Mouse (Mus musculus): ENCODE data around the gene Alk. TPM values are rescaled to one million over a fixed set of nuclear protein-coding genes. Genes with fewer than 3 reads are reported as not detected.

Gene Alk
- polyA plus RNA-seq, 1 experiment: not detected

DNA sequence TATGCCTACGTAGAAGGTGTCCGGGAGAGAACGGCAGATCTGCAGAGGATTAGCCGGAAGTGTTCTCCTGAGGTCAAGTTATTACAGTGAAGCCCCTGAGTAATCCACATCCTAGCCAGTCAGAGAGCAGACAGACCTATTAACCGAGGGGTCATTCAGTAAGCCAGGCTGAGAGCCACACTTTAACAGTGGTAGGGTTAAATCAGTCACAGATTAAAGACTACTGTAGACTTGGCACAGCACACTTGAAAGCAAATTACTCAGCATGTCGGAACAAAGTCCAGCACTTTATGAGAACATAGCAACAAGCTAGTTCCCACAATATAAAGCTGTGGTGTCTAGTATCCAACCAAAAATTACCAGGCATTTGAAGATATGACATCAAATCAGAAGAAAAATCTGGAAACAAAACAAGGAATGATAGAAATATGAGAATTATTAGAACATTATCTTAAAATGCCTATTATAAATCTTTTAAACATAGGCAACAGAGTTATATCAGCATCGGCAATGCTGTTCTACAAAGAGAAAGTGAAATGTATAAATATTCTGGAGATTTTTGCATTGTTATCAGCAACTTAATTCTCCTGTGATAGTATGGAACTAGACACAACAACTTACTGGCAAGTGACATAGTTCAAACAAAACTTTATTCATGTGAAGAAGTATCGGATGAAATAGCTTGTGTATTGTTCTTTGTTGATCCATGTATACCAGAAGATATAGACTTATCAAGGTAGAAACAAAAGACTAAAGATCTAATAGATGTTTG, 472.1 kb downstream of the Alk start:
- no peak overlapping the region for H3K27ac ChIP-seq (ENCODE audit: insufficient read depth, low read depth, low read length)
- WGBS: 82% methylated on average over 8 of the region's 8 CpGs
- no peak for TF ChIP-seq CTCF (IDR thresholded peaks at IDR 0.05; ENCODE audit: insufficient read depth, low read depth, low read length)

DNA sequence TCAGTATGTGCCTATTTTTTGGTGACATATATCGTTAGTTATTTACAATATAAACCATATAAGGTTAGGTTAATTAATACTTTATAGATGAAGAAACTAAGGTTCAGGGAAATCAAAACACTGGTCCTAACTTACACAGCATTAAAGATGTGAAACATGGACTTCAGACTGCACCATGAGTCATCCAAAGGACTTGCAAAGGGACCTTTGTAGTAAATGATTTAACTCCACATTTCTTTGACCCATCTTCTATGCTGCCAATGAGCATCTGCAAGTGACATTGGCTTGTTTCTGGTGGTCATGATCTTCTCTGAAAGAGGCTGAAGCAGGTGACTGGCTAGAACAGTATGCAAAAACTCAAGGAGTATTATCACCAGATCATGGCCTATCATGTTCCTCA, 482.8 kb downstream of the Alk start:
- WGBS: 97% methylated on average over 1 of the region's 1 CpGs
- no peak overlapping the region for H3K27ac ChIP-seq (ENCODE audit: insufficient read depth, low read depth, low read length)
- no peaks in the 10 kb centered on the region for H3K4me1 ChIP-seq (ENCODE audit: control insufficient read depth, insufficient read depth, low read length)
- TF ChIP-seq POLR2A (IDR thresholded peaks at IDR 0.05; ENCODE audit: insufficient read depth, low read depth, low read length): no peak
- no peak for TF ChIP-seq CTCF (IDR thresholded peaks at IDR 0.05; ENCODE audit: insufficient read depth, low read depth, low read length)
- H3K4me3 ChIP-seq (ENCODE audit: insufficient read depth, low read depth, low read length): no peak overlapping the region

More for the DNA sequence above, 472.1 kb downstream of the Alk start:
- no peaks in the 10 kb centered on the region for H3K4me1 ChIP-seq (ENCODE audit: control insufficient read depth, insufficient read depth, low read length)
- H3K4me3 ChIP-seq (ENCODE audit: insufficient read depth, low read depth, low read length): no peak overlapping the region

DNA sequence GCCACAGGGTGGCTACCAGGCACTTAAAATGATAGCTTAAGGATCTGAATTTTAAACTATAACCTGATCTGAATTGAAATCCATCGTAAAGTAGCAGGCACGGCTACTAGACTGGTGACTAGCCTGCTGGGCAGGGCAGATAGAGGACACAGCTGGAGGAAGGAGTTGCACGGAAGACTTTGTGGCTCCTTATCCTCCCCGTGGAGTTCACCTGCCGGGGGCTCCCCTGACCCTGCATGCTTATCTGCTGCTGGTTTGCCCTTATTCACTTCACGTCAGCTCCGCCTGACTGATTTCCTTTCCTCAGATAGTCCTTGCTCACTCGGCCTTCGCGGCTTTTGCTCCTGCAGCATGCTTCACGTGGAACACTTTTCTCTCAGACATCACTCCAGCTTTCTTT, 484.1 kb downstream of the Alk start:
- H3K4me3 ChIP-seq (ENCODE audit: insufficient read depth, low read depth, low read length): no peak overlapping the region
- WGBS: 86% methylated on average over 11 of the region's 11 CpGs

DNA sequence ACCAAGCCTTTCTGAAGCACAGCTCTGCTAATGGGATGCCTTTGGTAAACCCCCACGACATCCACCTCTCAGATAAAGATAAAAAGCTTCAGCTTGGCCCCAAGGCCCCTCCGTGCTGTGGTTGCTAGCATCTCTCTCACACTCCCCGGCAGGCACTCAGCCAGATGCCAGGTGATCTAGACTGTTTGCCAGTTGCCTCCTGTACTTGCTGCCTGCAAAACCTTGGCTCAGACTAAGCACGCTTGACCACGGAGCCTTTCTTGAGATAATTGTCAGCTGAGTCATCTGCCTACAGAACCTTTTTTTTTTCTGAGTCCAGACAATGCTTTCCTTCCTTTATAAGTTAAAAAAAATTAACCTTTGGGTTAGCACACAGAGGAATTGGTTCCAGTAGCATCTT, 486.1 kb downstream of the Alk start:
- no peak for TF ChIP-seq POLR2A (IDR thresholded peaks at IDR 0.05; ENCODE audit: insufficient read depth, low read depth, low read length)
- no peak for TF ChIP-seq CTCF (IDR thresholded peaks at IDR 0.05; ENCODE audit: insufficient read depth, low read depth, low read length)
- 81% methylated on average over 5 of the region's 5 CpGs for WGBS
- Histone ChIP-seq H3K4me1 (ENCODE audit: control insufficient read depth, insufficient read depth, low read length) (no peaks in the 10 kb centered on the region), H3K4me3 (ENCODE audit: insufficient read depth, low read depth, low read length) (no peak overlapping the region), H3K27ac (ENCODE audit: insufficient read depth, low read depth, low read length) (no peak overlapping the region)

More for the DNA sequence above, 484.1 kb downstream of the Alk start:
- Histone ChIP-seq H3K4me1 (ENCODE audit: control insufficient read depth, insufficient read depth, low read length) (no peaks in the 10 kb centered on the region), H3K27ac (ENCODE audit: insufficient read depth, low read depth, low read length) (no peak overlapping the region)
- TF ChIP-seq POLR2A (IDR thresholded peaks at IDR 0.05; ENCODE audit: insufficient read depth, low read depth, low read length): no peak
- no peak for TF ChIP-seq CTCF (IDR thresholded peaks at IDR 0.05; ENCODE audit: insufficient read depth, low read depth, low read length)

DNA sequence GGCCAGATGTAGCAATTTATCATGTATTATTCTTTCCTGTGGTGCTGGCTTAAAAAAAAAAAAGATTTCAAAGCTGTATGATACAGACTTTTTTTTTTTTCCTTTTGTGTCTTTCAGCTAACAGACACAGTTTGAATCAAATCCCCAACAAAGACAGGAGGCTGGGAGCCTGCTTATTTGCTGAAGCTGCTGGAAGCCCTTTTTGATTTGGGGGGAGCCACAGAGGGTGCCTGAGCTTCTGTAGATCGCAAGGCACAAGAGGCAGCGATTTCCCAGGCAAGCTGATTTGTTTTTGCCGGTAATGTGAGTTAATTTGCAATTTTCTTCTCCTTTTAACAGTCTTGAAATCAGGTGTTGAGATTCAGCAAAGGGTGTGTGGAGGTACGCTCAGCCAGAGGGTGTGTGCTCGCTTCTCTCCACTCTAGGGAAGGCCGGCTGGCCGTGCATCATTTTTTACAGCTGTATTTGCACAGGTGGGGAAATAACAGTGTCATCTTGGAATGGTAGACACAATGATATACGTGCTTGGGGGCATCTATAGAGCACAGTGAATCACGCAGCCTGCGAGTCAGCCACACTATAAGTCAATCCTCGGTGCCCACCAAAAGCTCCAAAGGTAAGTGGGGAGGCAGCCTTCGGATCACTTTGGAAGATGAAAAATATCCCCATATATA, 489.0 kb downstream of the Alk start:
- 73% methylated on average over 12 of the region's 12 CpGs for WGBS
- Histone ChIP-seq H3K4me3 (ENCODE audit: insufficient read depth, low read depth, low read length) (no peak overlapping the region), H3K27ac (ENCODE audit: insufficient read depth, low read depth, low read length) (no peak overlapping the region), H3K4me1 (ENCODE audit: control insufficient read depth, insufficient read depth, low read length) (no peaks in the 10 kb centered on the region)
- TF ChIP-seq CTCF (IDR thresholded peaks at IDR 0.05; ENCODE audit: insufficient read depth, low read depth, low read length) (no peak), POLR2A (IDR thresholded peaks at IDR 0.05; ENCODE audit: insufficient read depth, low read depth, low read length) (no peak)

DNA sequence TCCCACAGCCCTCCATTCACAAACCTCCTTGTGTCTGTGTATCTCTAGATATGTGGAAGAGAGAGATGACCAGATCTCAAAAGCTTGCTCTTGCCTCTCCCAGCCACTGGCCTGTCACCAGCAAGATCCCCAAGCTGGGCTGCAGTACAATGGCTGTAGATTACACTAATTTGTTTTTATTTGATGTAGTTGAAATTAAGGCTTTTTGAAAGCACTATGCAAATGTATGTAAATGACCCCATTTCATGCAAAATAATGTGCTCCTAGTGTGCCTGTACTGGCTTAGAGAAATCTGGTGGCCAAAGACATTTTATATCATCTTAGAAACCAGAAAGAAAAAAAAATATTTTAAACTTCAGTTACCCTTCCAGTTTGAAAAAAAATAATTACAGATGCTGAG, 492.4 kb downstream of the Alk start:
- Histone ChIP-seq H3K27ac (ENCODE audit: insufficient read depth, low read depth, low read length) (no peak overlapping the region), H3K4me1 (ENCODE audit: control insufficient read depth, insufficient read depth, low read length) (no peaks in the 10 kb centered on the region), H3K4me3 (ENCODE audit: insufficient read depth, low read depth, low read length) (no peak overlapping the region)
- TF ChIP-seq CTCF (IDR thresholded peaks at IDR 0.05; ENCODE audit: insufficient read depth, low read depth, low read length): no peak
- no peak for TF ChIP-seq POLR2A (IDR thresholded peaks at IDR 0.05; ENCODE audit: insufficient read depth, low read depth, low read length)

DNA sequence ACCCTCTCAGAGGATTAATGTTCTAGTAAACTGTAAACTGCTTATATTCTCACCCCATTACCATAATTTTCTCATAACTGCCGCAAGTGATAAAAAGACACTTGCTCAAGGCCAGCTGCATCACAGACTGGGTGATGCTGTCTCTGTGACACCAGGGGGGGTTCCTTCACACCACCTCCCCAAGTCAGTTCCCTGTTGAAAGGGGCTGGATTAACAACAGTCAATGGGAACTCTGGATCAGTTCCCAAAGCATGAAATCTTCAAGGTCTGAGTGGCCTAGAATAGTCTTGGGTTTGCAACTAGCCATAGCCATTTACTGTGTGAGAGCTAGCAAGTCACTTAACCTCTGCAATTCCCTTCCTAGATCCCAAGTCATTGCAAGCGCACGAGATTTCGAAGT, 492.9 kb downstream of the Alk start:
- Histone ChIP-seq H3K4me3 (ENCODE audit: insufficient read depth, low read depth, low read length) (no peak overlapping the region), H3K27ac (ENCODE audit: insufficient read depth, low read depth, low read length) (no peak overlapping the region), H3K4me1 (ENCODE audit: control insufficient read depth, insufficient read depth, low read length) (no peaks in the 10 kb centered on the region)
- TF ChIP-seq CTCF (IDR thresholded peaks at IDR 0.05; ENCODE audit: insufficient read depth, low read depth, low read length) (no peak), POLR2A (IDR thresholded peaks at IDR 0.05; ENCODE audit: insufficient read depth, low read depth, low read length) (no peak)
- 79% methylated on average over 4 of the region's 4 CpGs for WGBS

DNA sequence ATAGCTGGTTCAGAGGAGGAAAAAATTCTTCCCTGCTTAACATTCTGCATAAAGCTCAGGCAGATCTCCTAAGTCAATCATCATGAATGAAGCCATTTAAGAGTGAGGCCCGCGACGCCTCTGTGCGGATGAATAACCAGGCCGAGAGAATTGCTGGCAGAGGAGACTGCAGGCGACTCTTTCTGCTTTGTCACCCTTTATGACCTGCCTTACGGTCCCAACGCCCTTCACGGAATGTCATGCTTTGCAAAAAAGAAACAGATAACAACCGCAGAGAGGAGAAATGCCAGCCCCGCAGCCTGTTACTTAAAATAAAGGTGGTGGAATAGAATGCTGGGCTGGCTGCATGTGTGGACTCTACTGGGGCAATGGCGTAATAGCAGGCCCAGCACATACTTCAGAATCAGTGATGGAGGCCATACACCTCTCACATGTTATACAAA, 517.1 kb downstream of the Alk start:
- no peaks in the 10 kb centered on the region for H3K4me1 ChIP-seq (ENCODE audit: control insufficient read depth, insufficient read depth, low read length)
- no peak overlapping the region for H3K4me3 ChIP-seq (ENCODE audit: insufficient read depth, low read depth, low read length)
- TF ChIP-seq CTCF (IDR thresholded peaks at IDR 0.05; ENCODE audit: insufficient read depth, low read depth, low read length): no peak
- H3K27ac ChIP-seq (ENCODE audit: insufficient read depth, low read depth, low read length): no peak overlapping the region
- 69% methylated on average over 12 of the region's 12 CpGs for WGBS

DNA sequence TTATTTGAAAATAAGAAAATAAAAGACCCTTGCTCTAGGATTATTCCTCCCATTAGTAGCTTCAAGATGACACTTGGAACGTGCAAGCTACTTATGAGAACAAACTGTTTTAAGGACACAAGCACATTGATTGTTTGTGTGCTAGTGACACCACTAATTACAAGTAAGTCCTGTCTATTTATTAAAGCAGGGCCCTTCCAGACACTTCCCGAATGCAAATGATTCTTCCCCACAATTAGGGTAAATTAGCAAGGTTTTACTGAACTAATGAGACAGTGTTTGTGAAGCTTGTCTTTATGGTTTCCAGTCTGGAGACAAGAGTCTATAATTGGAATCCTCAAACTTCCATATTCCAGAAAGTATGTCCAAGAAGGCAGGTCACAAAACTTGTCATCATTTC, 523.0 kb downstream of the Alk start:
- 43% methylated on average over 2 of the region's 2 CpGs for WGBS
- H3K27ac ChIP-seq (ENCODE audit: insufficient read depth, low read depth, low read length): no peak overlapping the region
- TF ChIP-seq CTCF (IDR thresholded peaks at IDR 0.05; ENCODE audit: insufficient read depth, low read depth, low read length): no peak
- TF ChIP-seq POLR2A (IDR thresholded peaks at IDR 0.05; ENCODE audit: insufficient read depth, low read depth, low read length): no peak
- no peak overlapping the region for H3K4me3 ChIP-seq (ENCODE audit: insufficient read depth, low read depth, low read length)
- no peaks in the 10 kb centered on the region for H3K4me1 ChIP-seq (ENCODE audit: control insufficient read depth, insufficient read depth, low read length)
